ENCODE assay signal across 9 mouse cellular contexts in genomic region chr13:94882711-94883145, GRCm38 (mm10). TPM values are rescaled to one million over a fixed set of nuclear protein-coding genes. Genes with fewer than 3 reads are reported as not detected.
DNase-seq lines count a peak whose midpoint lies in the region; ATAC-seq lines count a peak whose summit lies in the region.
"Had no signal": no experiment of that assay in that cellular context is flagged by ENCODE, and none has a peak within 500 bp of the region (broad histone marks: within the 10 kb centered on the region; RNA-seq: fewer than 3 reads in every experiment).

No protein-coding gene starts in this region.

- H3K4me1 ChIP-seq in kidney, embryonic 14.5 days (ENCODE audit: control insufficient read depth, insufficient read depth, low read length), result peaks cover 17% of the 10 kb centered on the region
- H3K4me1 ChIP-seq in embryonic facial prominence, embryonic 11.5 days (ENCODE audit: control insufficient read depth, insufficient read depth, low read length), result peaks cover 9% of the 10 kb centered on the region; the same call in 1 of the 2 replicates

- H3K36me3 ChIP-seq in kidney, embryonic 14.5 days (ENCODE audit: control insufficient read depth, insufficient read depth, low read length), result no peaks in the 10 kb centered on the region
- no peaks in the 10 kb centered on the region for H3K36me3 ChIP-seq in embryonic facial prominence, embryonic 11.5 days (replicated peaks; ENCODE audit: control insufficient read depth, insufficient read depth, low read depth, low read length)

- peak overlapping the region; percentile 83 for H3K4me2 ChIP-seq in kidney, embryonic 14.5 days (replicated peaks; ENCODE audit: low read depth, low read length)
- peak overlapping the region; percentile 86 for H3K4me2 ChIP-seq in embryonic facial prominence, embryonic 11.5 days (ENCODE audit: low read depth, low read length)

- ATAC-seq in kidney, embryonic 14.5 days (ENCODE audit: low FRiP score, low TSS enrichment), result peak; percentile 37; the same call in 1 of the 2 replicates
- ATAC-seq in embryonic facial prominence, embryonic 11.5 days (replicated peaks; ENCODE audit: insufficient number of reproducible peaks, low FRiP score, low TSS enrichment, low read depth), result peak; percentile 60; the same call in 1 of the 2 replicates

- H3K9ac ChIP-seq in kidney, embryonic 14.5 days (ENCODE audit: low read depth, low read length), result 0 out of 2 replicates have a peak overlapping the region, but pooled peaks have one; percentile 23
- H3K9ac ChIP-seq in embryonic facial prominence, embryonic 11.5 days (replicated peaks; ENCODE audit: low read length), result no peak overlapping the region; the same call in 1 of the 2 replicates

- WGBS in kidney, embryonic 14.5 days, result under 1% methylated on average over 35 of the region's 37 CpGs
- WGBS in embryonic facial prominence, embryonic 11.5 days, result under 1% methylated on average over 33 of the region's 37 CpGs

- intact Hi-C loops in left cerebral cortex, postnatal 14 days (cut with DNase I), result loop anchor here (5.0 kb wide), 1 partner anchor 285 kb away; no protein-coding TSS in a partner anchor

- H3K4me3 ChIP-seq in kidney, embryonic 14.5 days (ENCODE audit: low read length), result peak overlapping the region; percentile 45
- peak overlapping the region; percentile 40 for H3K4me3 ChIP-seq in embryonic facial prominence, embryonic 11.5 days (ENCODE audit: low read depth, low read length)
- H3K4me3 ChIP-seq: erythroblast, embryonic 14.5 days had no signal

- no peaks in the 10 kb centered on the region for H3K9me3 ChIP-seq in kidney, embryonic 14.5 days (ENCODE audit: control insufficient read depth, low read length)
- no peaks in the 10 kb centered on the region for H3K9me3 ChIP-seq in embryonic facial prominence, embryonic 11.5 days (replicated peaks; ENCODE audit: control insufficient read depth, low read length)

- no peak for DNase-seq in kidney, postnatal 36 days
- peak; percentile 6 for DNase-seq in embryonic facial prominence, embryonic 11.5 days (ENCODE audit: low spot score)
- peak; percentile 4 for DNase-seq in induced T-regulatory cell, adult 2 months (ENCODE audit: low read depth)
- peak; percentile 57 for DNase-seq in neural tube, embryonic 10.5 days (ENCODE audit: extremely low spot score, low spot score)
- no peak for DNase-seq in T-cell, adult 2 months (ENCODE audit: low spot score)
- DNase-seq in adrenal gland, postnatal 10 days, result no peak
- DNase-seq in left cerebral cortex, postnatal 14 days (ENCODE audit: low spot score in 2 of 2), result no peak

- H3K27me3 ChIP-seq in kidney, embryonic 14.5 days (ENCODE audit: control insufficient read depth, insufficient read depth, low read length), result peaks cover 86% of the 10 kb centered on the region
- peaks cover 66% of the 10 kb centered on the region for H3K27me3 ChIP-seq in embryonic facial prominence, embryonic 11.5 days (ENCODE audit: control insufficient read depth, insufficient read depth, low read length)

- no peak overlapping the region for H3K27ac ChIP-seq in kidney, embryonic 14.5 days (ENCODE audit: low read depth, low read length)
- H3K27ac ChIP-seq in embryonic facial prominence, embryonic 11.5 days (replicated peaks; ENCODE audit: low read depth, low read length), result no peak overlapping the region

RNA-seq across cellular contexts. Expression of gene Otp, which starts 7.3 kb away (rescaled TPM):
- polyA plus RNA-seq in kidney, embryonic 14.5 days (2014; fragmentation: Nextera tagmentation; extraction: Ambion mirVana), result not detected in 2 replicates
- 0.60 and 2.6 TPM in 2 replicates for polyA plus RNA-seq in embryonic facial prominence, embryonic 11.5 days (2014; fragmentation: Nextera tagmentation; extraction: Ambion mirVana)
- not detected for total RNA-seq in adrenal gland, postnatal 10 days (2021)
- under 1 TPM in 1 of 2 experiments, not detected in 1; 0.27 TPM for total RNA-seq in left cerebral cortex, postnatal 14 days (2021)
- polyA plus RNA-seq: erythroblast, embryonic 14.5 days had no signal

Comparison
In these comparisons a context has a peak if more than half of its experiments do, and no peak if none do; other contexts are left out.
1. DNase-seq: peak in embryonic facial prominence, embryonic 11.5 days (single experiment), induced T-regulatory cell, adult 2 months (single experiment) and neural tube, embryonic 10.5 days (single experiment); none in kidney, postnatal 36 days (0 of 2), T-cell, adult 2 months (single experiment), adrenal gland, postnatal 10 days (single experiment) and left cerebral cortex, postnatal 14 days (0 of 2).